Comparison of ENCODE assay signal across 9 mouse cellular contexts in genomic region chr4:141976163-141976562, GRCm38 (mm10). TPM values are rescaled to one million over a fixed set of nuclear protein-coding genes. Genes with fewer than 3 reads are reported as not detected.
A peak's percentile ranks its signal among the peaks of the same experiment; 100 is the strongest.
DNase-seq lines count a peak whose midpoint lies in the region; ATAC-seq and TF ChIP-seq lines count a peak whose summit lies in the region.
"Had no signal": no experiment of that assay in that cellular context is flagged by ENCODE, and none has a peak within 500 bp of the region (broad histone marks: within the 10 kb centered on the region; RNA-seq: fewer than 3 reads in every experiment).

No protein-coding gene starts in this region.

- H3K4me3 ChIP-seq in heart, postnatal 0 days (ENCODE audit: low read depth, low read length), result no peak overlapping the region
- H3K4me3 ChIP-seq in heart, embryonic 12.5 days, result no peak overlapping the region
- H3K4me3 ChIP-seq: embryonic facial prominence, embryonic 15.5 days had no signal

- peak; percentile 36 for DNase-seq in heart, postnatal 0 days (ENCODE audit: low spot score)
- peak; percentile 57 for DNase-seq in urinary bladder, postnatal 25 days (ENCODE audit: low spot score)
- DNase-seq in urinary bladder, postnatal 4 days (ENCODE audit: low spot score in 2 of 2), result no peak
- DNase-seq in embryo, embryonic 11 days, result peak; percentile 72
- DNase-seq in layer of hippocampus, postnatal 36 days, result peak; percentile 49 to 57
- peak; percentile 72 for DNase-seq in retina, embryonic 14.5 days (ENCODE audit: low spot score)
- no peak for DNase-seq in spleen, postnatal 14 days (ENCODE audit: low spot score in 2 of 2)

- H3K4me2 ChIP-seq in heart, postnatal 0 days (ENCODE audit: low read depth, low read length), result no peak overlapping the region
- no peak overlapping the region for H3K4me2 ChIP-seq in heart, embryonic 12.5 days
- H3K4me2 ChIP-seq: embryonic facial prominence, embryonic 15.5 days had no signal

- H3K27me3 ChIP-seq in heart, postnatal 0 days (ENCODE audit: control insufficient read depth, insufficient read depth, low read length), result no peaks in the 10 kb centered on the region
- H3K27me3 ChIP-seq in heart, embryonic 12.5 days (replicated peaks), result 0 out of 2 replicates have a peak, but pooled peaks cover 3% of the 10 kb centered on the region
- H3K27me3 ChIP-seq: embryonic facial prominence, embryonic 15.5 days had no signal

- no peak overlapping the region for H3K9ac ChIP-seq in heart, postnatal 0 days (replicated peaks; ENCODE audit: low read depth, low read length)
- no peak overlapping the region for H3K9ac ChIP-seq in heart, embryonic 12.5 days
- H3K9ac ChIP-seq: embryonic facial prominence, embryonic 15.5 days had no signal

- WGBS in heart, postnatal 0 days, result 39% methylated on average over 4 of the region's 4 CpGs
- 50% methylated on average over 4 of the region's 4 CpGs for WGBS in heart, embryonic 12.5 days

- H3K9me3 ChIP-seq in heart, postnatal 0 days (replicated peaks; ENCODE audit: control insufficient read depth, low read length), result peaks cover 11% of the 10 kb centered on the region; the same call in 1 of the 2 replicates
- peaks cover 16% of the 10 kb centered on the region for H3K9me3 ChIP-seq in heart, embryonic 12.5 days (replicated peaks)

- H3K27ac ChIP-seq in heart, postnatal 0 days (ENCODE audit: low read depth), result no peak overlapping the region
- no peak overlapping the region for H3K27ac ChIP-seq in heart, embryonic 12.5 days (ENCODE audit: poor library complexity, severe bottlenecking)
- H3K27ac ChIP-seq: embryonic facial prominence, embryonic 15.5 days had no signal

- peak; percentile 44; the same call in 1 of the 2 replicates for ATAC-seq in heart, postnatal 0 days (ENCODE audit: insufficient read depth, low read depth)
- ATAC-seq in heart, embryonic 12.5 days (ENCODE audit: insufficient number of reproducible peaks, low FRiP score), result no peak

- no peaks in the 10 kb centered on the region for H3K36me3 ChIP-seq in heart, postnatal 0 days (replicated peaks; ENCODE audit: control insufficient read depth, insufficient read depth, low read length)
- H3K36me3 ChIP-seq in heart, embryonic 12.5 days, result no peaks in the 10 kb centered on the region
- H3K36me3 ChIP-seq: embryonic facial prominence, embryonic 15.5 days had no signal

- peak; percentile 71 for TF ChIP-seq CTCF in heart, postnatal 0 days (IDR thresholded peaks at IDR 0.05; ENCODE audit: low read depth)

- TF ChIP-seq EP300 in heart, postnatal 0 days (IDR thresholded peaks at IDR 0.05; ENCODE audit: low read depth), result no peak

- H3K4me1 ChIP-seq in heart, postnatal 0 days (ENCODE audit: control insufficient read depth, insufficient read depth), result no peaks in the 10 kb centered on the region
- no peaks in the 10 kb centered on the region for H3K4me1 ChIP-seq in heart, embryonic 12.5 days (replicated peaks)
- H3K4me1 ChIP-seq: embryonic facial prominence, embryonic 15.5 days had no signal

RNA-seq across cellular contexts. Expression of gene Fhad1, which starts 38.7 kb away (rescaled TPM):
- 3.3 TPM in 1 of 2 replicates, not detected in the other for total RNA-seq in heart, postnatal 0 days (2014; rRNA removed; ENCODE audit: low replicate concordance)
- polyA plus RNA-seq in heart, postnatal 0 days (2015; fragmentation: Nextera tagmentation; extraction: Ambion mirVana), result 1.5 and 2.7 TPM in 2 replicates
- 3.9 and 4.8 TPM in 2 replicates for polyA plus RNA-seq in heart, embryonic 12.5 days (2016; fragmentation: Nextera tagmentation; extraction: Ambion mirVana)
- 1 to 10 TPM; 8.6 to 9.7 TPM for total RNA-seq in layer of hippocampus, postnatal 36 days (2021)

Comparison
In these comparisons a context has a peak if more than half of its experiments do, and no peak if none do; other contexts are left out.
1. DNase-seq: peak in heart, postnatal 0 days (single experiment), urinary bladder, postnatal 25 days (single experiment), embryo, embryonic 11 days (single experiment), layer of hippocampus, postnatal 36 days (2 of 2) and retina, embryonic 14.5 days (single experiment); none in urinary bladder, postnatal 4 days (0 of 2) and spleen, postnatal 14 days (0 of 2).